Mouse (Mus musculus): ENCODE data around the gene Epha2. TPM values are rescaled to one million over a fixed set of nuclear protein-coding genes. Genes with fewer than 3 reads are reported as not detected.

Gene Epha2
- polyA plus RNA-seq, 1 experiment: 46.8 TPM

DNA sequence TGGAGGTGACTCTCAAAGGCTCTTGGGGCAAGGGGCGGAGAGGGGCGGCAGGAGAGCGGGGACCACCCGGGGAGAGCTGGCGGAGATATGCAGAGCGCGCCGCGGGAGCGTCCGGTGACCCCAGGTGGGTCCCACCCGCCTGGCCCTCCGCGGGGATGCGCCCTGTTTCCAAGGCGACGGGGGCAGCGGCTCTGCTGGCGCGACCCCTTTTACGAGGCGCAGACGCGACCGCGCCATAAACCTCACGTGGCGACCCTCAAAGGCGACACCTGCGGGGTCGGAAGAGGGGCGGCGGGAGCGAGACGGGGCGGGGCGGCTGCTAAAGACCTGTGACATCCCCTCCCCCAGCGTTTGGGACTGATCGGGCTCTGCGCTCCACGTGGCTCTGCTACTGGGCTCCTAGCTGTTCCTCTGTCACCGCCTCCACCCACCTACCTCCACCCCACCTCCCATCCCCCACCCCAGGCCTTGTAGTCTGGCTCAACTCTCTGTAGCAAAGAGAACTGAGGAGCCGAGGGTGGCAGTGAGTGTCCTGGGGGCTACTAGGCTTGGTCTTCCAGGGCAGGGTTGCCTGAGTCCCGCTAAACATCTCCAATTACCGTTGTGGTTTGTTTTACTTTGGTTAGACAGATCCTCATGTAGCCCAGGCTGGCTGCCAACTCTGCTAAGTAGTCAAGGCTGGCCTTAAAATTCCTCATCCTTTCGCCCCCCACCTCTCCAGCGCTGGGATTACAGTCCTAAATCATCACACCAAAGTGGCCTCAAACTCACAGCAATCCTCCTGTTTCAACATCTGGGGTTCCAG is 9.3 kb upstream of the Epha2 start:
- TF ChIP-seq USF1 (IDR thresholded peaks at IDR 0.05; ENCODE audit: low read depth) (no peak), MYOD1 (IDR thresholded peaks at IDR 0.05; ENCODE audit: control insufficient read depth in 1 of 3, insufficient read length in 2 of 3, low read depth in 2 of 3) (no peak), CEBPB (IDR thresholded peaks at IDR 0.05; ENCODE audit: insufficient read depth, poor library complexity, severe bottlenecking) (no peak), SRF (IDR thresholded peaks at IDR 0.05; ENCODE audit: control insufficient read depth, insufficient read length, low read depth) (no peak), TCF12 (IDR thresholded peaks at IDR 0.05; ENCODE audit: insufficient read depth, poor library complexity, severe bottlenecking) (no peak), POLR2AphosphoS2 (IDR thresholded peaks at IDR 0.05; ENCODE audit: insufficient read length, low read depth) (no peak), TCF3 (IDR thresholded peaks at IDR 0.05; ENCODE audit: insufficient read length, low read depth) (no peak), REST (IDR thresholded peaks at IDR 0.05; ENCODE audit: insufficient read depth, insufficient read length) (no peak), MYOG (IDR thresholded peaks at IDR 0.05; ENCODE audit: control insufficient read depth in 1 of 3, insufficient read depth in 1 of 3, insufficient read length in 2 of 3, low read depth in 2 of 3) (no peak), E2F4 (IDR thresholded peaks at IDR 0.05; ENCODE audit: insufficient read depth) (no peak), MAX (IDR thresholded peaks at IDR 0.05; ENCODE audit: low read depth) (no peak), POLR2A (IDR thresholded peaks at IDR 0.05; ENCODE audit: insufficient read length, low read depth) (no peak)
- no peaks in the 10 kb centered on the region for H3K27me3 ChIP-seq (ENCODE audit: control insufficient read depth, insufficient read depth, insufficient read length)
- no peaks in the 10 kb centered on the region for H3K79me2 ChIP-seq (ENCODE audit: control insufficient read depth, insufficient read depth)
- peak overlapping the region; percentile 48 for H3K4me2 ChIP-seq (ENCODE audit: low read depth)
- no peak overlapping the region for H3K4me3 ChIP-seq
- H3K36me3 ChIP-seq (ENCODE audit: control insufficient read depth, insufficient read depth): no peaks in the 10 kb centered on the region
- H3ac ChIP-seq (ENCODE audit: control insufficient read depth, insufficient read length): no peak overlapping the region

DNA sequence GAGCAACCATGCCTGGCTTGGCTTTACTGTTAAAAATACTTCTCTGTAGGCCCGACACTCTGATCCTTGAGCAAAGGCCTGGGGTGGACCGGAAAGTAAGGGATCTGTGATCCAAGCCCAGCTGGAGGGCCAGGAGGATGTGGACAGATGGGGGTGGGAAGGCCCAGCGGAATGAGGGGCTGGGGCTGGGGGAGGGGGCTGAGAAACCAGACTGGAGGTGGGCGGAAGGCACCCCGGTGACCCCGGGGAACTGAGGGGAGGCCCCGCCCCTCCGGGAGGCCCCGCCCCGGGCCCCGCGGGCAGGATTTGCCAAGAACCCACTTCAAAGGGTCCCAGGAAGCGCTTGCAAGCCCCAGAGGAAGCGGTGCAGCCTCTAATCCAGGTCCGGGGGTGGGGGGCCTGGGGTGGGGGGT is 5.3 kb upstream of the Epha2 start:
- Histone ChIP-seq H3K79me2 (ENCODE audit: control insufficient read depth, insufficient read depth) (no peaks in the 10 kb centered on the region), H3K36me3 (ENCODE audit: control insufficient read depth, insufficient read depth) (no peaks in the 10 kb centered on the region), H3K4me2 (ENCODE audit: low read depth) (no peak overlapping the region), H3ac (ENCODE audit: control insufficient read depth, insufficient read length) (no peak overlapping the region), H3K4me3 (no peak overlapping the region), H3K27me3 (ENCODE audit: control insufficient read depth, insufficient read depth, insufficient read length) (no peaks in the 10 kb centered on the region)
- TF ChIP-seq POLR2AphosphoS2 (IDR thresholded peaks at IDR 0.05; ENCODE audit: insufficient read length, low read depth) (no peak), REST (IDR thresholded peaks at IDR 0.05; ENCODE audit: insufficient read depth, insufficient read length) (no peak), CEBPB (IDR thresholded peaks at IDR 0.05; ENCODE audit: insufficient read depth, poor library complexity, severe bottlenecking) (no peak), TCF3 (IDR thresholded peaks at IDR 0.05; ENCODE audit: insufficient read length, low read depth) (no peak), USF1 (IDR thresholded peaks at IDR 0.05; ENCODE audit: low read depth) (no peak), TCF12 (IDR thresholded peaks at IDR 0.05; ENCODE audit: insufficient read depth, poor library complexity, severe bottlenecking) (no peak), E2F4 (IDR thresholded peaks at IDR 0.05; ENCODE audit: insufficient read depth) (no peak)

DNA sequence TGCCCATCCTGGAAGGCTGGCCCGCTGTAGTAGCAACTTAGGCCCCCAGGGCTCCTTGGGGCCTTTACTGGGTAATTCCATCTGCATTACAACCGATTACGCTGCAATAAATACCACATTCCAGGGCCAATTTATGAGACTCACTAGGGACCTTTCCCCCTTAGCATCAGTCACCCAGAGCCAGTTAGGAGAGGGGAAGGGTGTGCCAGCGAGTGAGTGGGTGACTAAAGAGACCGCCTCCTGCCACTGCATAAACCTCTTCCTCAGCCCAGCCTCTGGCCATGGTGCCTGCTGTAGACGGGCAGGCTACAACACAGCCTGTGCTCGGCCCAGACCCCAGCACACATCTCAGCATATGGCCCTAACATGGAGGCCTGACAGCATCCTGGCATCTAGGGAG is 3.1 kb upstream of the Epha2 start:
- TF ChIP-seq CEBPB (IDR thresholded peaks at IDR 0.05; ENCODE audit: insufficient read depth, poor library complexity, severe bottlenecking): no peak
- TF ChIP-seq POLR2AphosphoS2 (IDR thresholded peaks at IDR 0.05; ENCODE audit: insufficient read length, low read depth): no peak
- TF ChIP-seq REST (IDR thresholded peaks at IDR 0.05; ENCODE audit: insufficient read depth, insufficient read length): peak; percentile 48
- no peak for TF ChIP-seq MYOD1 (IDR thresholded peaks at IDR 0.05; ENCODE audit: control insufficient read depth in 1 of 3, insufficient read length in 2 of 3, low read depth in 2 of 3)
- H3ac ChIP-seq (ENCODE audit: control insufficient read depth, insufficient read length): no peak overlapping the region
- no peaks in the 10 kb centered on the region for H3K36me3 ChIP-seq (ENCODE audit: control insufficient read depth, insufficient read depth)
- peaks cover 16% of the 10 kb centered on the region for H3K79me2 ChIP-seq (ENCODE audit: control insufficient read depth, insufficient read depth)
- H3K27me3 ChIP-seq (ENCODE audit: control insufficient read depth, insufficient read depth, insufficient read length): no peaks in the 10 kb centered on the region
- H3K4me3 ChIP-seq: no peak overlapping the region
- H3K4me2 ChIP-seq (ENCODE audit: low read depth): no peak overlapping the region

DNA sequence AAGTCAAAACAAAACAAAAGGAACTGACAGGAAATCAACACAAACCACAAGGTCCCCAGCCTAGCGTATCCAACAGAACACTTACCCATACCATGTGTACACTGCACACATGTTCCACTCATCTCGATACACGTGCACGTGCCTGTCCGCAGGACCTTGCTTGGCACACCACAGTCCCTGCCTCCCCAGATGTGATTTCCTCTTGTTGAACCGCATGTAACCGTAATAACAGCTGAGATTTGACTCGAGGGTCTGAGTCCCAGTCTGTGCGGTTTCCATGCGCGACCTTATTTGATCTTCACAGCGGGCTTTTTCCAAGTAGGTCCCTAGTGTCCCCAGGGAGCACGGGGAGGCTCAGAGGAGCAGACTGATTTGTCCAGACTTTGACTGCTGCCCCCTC is 1.7 kb upstream of the Epha2 start:
- TF ChIP-seq CEBPB (IDR thresholded peaks at IDR 0.05; ENCODE audit: insufficient read depth, poor library complexity, severe bottlenecking) (no peak), POLR2AphosphoS2 (IDR thresholded peaks at IDR 0.05; ENCODE audit: insufficient read length, low read depth) (no peak), MAX (IDR thresholded peaks at IDR 0.05; ENCODE audit: low read depth) (no peak), TCF3 (IDR thresholded peaks at IDR 0.05; ENCODE audit: insufficient read length, low read depth) (no peak), MYOG (IDR thresholded peaks at IDR 0.05; ENCODE audit: control insufficient read depth in 1 of 3, insufficient read depth in 1 of 3, insufficient read length in 2 of 3, low read depth in 2 of 3) (no peak), USF1 (IDR thresholded peaks at IDR 0.05; ENCODE audit: low read depth) (no peak)
- peaks cover 30% of the 10 kb centered on the region for H3K79me2 ChIP-seq (ENCODE audit: control insufficient read depth, insufficient read depth)
- H3ac ChIP-seq (ENCODE audit: control insufficient read depth, insufficient read length): no peak overlapping the region
- H3K36me3 ChIP-seq (ENCODE audit: control insufficient read depth, insufficient read depth): no peaks in the 10 kb centered on the region
- no peaks in the 10 kb centered on the region for H3K27me3 ChIP-seq (ENCODE audit: control insufficient read depth, insufficient read depth, insufficient read length)
- no peak overlapping the region for H3K4me3 ChIP-seq
- no peak overlapping the region for H3K4me2 ChIP-seq (ENCODE audit: low read depth)

DNA sequence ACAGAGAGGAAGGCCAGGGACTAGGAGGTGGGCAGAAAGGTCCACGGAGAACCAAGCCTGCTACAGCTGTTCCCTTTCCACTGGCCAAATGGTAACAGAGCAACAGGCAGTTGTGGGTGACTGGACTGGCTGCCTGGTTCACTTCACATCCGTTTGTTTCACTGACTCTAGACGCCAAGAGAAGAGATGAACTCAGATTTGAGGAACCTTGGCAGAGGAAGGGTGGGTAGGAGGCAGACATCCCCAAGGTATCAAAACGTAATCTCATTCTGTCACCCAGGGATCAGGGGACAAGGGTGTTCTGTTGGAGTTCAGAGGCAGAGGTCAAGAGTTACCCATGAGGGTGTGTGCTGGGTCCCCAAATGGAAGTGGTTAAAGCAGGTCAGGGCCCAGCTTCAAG is 844 bp upstream of the Epha2 start:
- H3K27me3 ChIP-seq (ENCODE audit: control insufficient read depth, insufficient read depth, insufficient read length): no peaks in the 10 kb centered on the region
- peak overlapping the region; percentile 91 for H3K4me3 ChIP-seq
- no peak for TF ChIP-seq MYOD1 (IDR thresholded peaks at IDR 0.05; ENCODE audit: control insufficient read depth in 1 of 3, insufficient read length in 2 of 3, low read depth in 2 of 3)
- peak in 1 of 3 experiments; percentile 18 for TF ChIP-seq MYOG (IDR thresholded peaks at IDR 0.05; ENCODE audit: control insufficient read depth in 1 of 3, insufficient read depth in 1 of 3, insufficient read length in 2 of 3, low read depth in 2 of 3)
- no peaks in the 10 kb centered on the region for H3K36me3 ChIP-seq (ENCODE audit: control insufficient read depth, insufficient read depth)
- peaks cover 39% of the 10 kb centered on the region for H3K79me2 ChIP-seq (ENCODE audit: control insufficient read depth, insufficient read depth)
- H3ac ChIP-seq (ENCODE audit: control insufficient read depth, insufficient read length): no peak overlapping the region
- no peak overlapping the region for H3K4me2 ChIP-seq (ENCODE audit: low read depth)
